Mouse (Mus musculus): Measurements from ENCODE around the gene Plod3.

The Plod3 gene

DNA sequence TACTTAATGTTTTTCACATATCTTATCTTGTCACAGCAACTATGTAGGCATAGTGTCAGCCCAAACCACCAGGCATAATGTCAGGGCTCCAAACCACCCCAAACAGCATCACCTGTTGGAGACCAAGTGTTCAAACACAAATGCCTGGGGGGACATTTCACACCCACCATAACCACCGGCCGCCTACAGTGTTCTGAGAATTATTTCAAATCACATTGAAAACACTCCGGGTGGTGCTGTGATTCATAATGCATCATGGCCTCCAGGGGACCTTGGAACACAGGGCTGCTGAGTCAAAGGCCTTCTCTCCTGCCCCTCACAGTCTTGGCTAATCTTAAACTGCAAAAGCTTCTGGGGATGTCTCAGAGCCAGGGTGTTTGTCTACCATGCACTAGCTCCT, 29.1 kb downstream of the Plod3 start:
- no peak for DNase-seq (ENCODE audit: low spot score in 2 of 2)

DNA sequence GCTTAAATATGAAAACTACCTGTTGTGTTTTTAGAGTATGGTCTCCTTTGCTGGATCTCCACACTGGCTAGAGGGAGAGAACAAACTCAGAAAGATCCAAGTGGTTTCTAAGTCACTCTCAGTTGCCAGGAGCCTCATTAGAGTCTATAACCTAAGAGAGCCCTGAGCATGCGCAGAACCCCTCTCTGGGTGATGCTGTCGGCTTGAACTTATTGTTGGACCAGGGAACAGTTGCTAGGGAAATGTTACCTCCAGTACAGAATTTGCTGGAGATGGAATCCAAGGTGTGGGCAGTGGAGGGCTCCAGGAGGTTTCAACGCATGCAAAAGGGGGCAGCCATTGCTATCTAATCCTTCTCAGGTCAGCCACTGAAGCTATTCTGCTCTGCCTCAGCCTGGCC, 37.5 kb downstream of the Plod3 start:
- no peak for DNase-seq (ENCODE audit: low spot score in 2 of 2)

DNA sequence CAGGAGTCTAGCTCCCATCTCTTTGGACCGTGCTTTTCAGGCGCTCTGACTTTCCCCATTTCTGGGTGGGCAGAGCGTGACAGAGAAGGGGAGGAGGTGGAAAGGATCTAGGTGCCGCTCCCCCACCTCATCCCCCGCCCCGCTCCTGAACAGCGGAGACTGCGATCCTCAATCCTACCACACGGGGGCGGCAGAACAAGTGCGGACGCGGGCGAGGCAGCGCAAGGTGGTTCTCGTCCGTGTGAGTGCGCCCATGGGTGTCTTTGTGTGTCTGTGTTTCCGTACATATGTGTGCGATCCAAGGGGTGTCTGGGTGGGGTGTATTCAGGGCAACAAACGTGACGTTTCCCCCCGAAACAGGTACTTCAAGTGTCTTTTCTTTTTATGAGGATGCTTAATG, 38.3 kb downstream of the Plod3 start:
- DNase-seq (ENCODE audit: low spot score in 2 of 2) = peak; percentile 63 to 69

DNA sequence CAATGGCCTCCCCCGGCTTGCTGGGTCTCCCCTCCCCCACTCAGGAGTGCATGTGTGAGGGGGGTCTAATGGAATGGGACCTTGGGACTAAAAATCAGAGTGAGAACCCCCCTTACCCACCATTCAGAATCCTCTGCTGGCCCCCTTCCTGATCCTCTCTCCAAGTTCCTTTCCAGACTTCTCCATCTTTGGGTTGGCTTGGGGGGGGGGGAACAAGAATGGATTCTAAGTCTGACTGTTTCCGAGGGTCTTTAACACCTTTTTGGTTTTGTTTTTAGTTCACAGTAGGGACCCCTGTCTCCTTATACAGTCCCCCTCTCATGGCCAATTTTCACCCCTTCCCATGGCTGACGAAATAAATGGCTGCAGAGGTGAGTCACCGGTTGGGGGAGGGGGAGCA, 39.3 kb downstream of the Plod3 start, which contains the start of gene Vgf:
Gene Vgf, plus strand, starts transcription at position 301 of the 400 bp plus-strand sequence.
- no peak for DNase-seq (ENCODE audit: low spot score in 2 of 2)

DNA sequence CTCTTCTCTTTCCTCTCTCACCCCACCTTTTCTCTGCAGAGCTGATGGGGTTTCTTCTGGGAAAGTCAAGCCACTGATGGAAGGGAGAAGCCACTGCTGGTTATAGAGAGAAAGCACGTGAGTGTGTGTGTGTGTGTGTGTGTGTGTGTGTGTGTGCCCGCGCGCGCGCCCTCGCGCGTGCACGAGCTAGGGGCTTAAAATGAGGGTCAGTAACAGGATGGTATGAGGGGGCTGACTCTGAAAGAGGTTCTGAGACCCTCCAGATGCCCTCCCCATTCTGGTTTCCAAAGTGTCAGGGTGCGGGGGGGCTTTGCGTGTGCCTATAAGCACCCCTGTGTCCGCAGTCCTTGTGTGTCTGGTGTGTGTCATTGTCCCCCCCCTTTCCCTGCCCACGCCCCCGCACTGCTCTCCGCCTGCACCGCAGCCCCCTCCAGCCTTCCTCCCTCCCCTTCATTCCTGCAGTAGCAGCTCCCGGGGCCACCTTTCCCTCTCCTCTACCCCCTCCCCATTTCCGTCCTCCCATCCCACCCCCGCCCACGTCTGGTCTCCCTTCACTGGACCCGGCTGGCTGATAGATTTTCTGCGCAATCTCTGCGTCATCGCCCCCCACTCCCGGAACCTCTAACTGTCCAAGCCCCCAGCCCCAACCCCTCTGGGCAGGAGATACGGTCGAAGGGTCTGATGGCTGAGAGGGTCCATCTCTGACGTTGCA, 41.9 kb downstream of the Plod3 start:
- DNase-seq (ENCODE audit: low spot score in 2 of 2) = no peak

DNA sequence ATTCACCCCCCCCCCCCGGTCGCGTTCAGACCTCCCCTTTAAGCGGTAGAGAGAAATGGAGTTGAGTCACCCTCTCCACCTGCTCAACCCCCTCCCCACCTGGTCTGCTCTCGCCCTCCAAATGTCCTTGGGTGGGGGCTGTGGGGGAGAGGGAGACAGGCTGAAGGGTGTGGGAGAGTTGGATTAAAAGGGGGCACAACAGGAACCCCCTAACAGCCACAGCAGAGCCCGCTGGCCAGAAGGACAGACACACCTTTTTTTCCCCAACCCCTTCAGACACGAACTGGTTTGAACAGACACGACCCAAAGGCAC, 42.4 kb downstream of the Plod3 start:
- DNase-seq (ENCODE audit: low spot score in 2 of 2) = no peak

DNA sequence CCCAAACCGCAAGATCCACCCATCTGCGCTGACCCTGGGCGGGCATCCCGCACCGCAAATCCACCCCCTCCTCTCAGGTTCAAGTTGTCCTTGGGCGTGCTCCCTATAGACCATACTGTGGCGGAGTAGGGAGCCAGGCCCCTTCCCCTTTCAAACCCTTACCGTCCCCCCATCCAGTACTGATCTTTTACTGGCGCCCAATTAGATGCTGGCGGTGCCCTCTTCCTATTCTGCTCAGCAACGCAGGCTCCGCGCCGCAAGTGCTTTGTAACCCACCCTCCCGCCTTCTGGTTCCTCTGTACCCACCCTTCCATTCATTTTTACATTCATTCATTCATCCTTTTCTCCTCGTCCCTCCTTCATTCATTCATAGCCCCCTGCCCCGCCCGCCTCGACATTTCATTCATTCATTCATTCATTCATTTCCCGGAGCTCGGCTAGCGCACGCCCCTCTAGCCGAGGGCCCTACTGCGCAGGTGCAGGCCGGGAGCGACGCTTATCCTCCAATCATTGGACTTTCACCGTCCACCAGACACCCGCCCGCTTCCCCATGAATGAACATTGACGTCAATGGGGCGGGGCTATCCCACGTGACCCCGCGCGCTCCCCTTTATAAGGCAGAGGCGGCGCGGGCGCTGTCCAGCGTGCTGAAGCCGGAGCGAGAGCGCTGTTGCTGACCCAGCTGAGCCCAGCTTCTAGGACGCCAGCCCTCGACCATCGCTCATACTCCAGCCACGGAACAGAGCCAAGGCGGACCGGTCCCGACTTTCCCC, 43.0 kb downstream of the Plod3 start:
- peak; percentile 90 to 93 for DNase-seq (ENCODE audit: low spot score in 2 of 2)

DNA sequence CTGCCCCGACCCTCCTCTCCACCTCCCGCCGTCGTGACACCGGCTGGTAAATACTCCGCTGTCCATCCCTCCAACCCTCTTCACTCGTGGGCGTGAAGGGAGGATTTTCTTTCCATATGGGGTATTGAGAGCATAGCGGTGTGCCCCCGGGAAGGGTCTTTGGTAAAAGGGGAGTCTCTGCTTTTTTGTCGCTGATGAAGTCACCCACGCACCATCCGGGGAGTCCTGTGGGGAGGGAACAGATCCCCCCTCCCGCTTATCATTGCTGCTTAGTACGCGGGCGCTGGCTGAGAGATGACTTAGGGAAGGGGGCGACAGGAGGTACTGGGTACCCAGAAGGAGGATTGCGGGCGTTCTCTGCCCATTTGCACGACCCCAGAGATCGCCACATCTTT, 43.6 kb downstream of the Plod3 start:
- no peak for DNase-seq (ENCODE audit: low spot score in 2 of 2)

DNA sequence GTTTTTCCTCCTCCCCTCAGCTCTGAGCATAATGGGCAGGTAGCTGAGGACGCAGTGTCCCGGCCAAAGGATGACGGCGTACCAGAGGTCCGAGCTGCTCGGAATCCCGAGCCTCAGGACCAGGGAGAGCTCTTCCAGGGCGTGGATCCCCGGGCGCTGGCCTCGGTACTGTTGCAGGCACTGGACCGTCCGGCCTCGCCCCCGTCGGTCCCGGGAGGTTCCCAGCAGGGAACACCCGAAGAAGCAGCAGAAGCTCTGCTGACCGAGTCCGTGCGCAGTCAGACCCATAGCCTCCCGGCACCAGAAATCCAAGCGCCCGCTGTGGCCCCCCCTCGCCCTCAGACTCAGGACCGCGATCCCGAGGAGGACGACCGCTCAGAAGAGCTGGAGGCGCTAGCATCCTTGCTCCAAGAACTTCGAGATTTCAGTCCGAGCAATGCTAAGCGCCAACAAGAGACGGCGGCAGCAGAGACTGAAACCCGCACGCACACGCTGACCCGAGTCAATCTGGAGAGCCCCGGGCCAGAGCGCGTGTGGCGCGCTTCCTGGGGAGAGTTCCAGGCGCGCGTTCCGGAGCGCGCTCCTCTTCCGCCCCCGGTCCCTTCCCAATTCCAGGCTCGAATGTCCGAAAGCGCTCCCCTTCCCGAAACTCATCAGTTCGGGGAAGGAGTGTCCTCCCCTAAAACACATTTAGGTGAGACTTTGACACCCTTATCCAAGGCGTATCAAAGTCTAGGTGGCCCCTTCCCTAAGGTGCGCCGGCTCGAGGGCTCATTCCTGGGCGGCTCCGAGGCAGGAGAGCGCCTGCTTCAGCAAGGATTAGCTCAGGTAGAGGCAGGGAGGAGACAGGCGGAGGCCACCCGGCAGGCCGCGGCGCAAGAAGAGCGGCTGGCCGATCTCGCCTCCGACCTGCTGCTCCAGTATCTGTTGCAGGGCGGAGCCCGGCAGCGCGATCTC, 44.5 kb downstream of the Plod3 start:
- peak in 1 of 2 experiments; percentile 21 for DNase-seq (ENCODE audit: low spot score in 2 of 2)

DNA sequence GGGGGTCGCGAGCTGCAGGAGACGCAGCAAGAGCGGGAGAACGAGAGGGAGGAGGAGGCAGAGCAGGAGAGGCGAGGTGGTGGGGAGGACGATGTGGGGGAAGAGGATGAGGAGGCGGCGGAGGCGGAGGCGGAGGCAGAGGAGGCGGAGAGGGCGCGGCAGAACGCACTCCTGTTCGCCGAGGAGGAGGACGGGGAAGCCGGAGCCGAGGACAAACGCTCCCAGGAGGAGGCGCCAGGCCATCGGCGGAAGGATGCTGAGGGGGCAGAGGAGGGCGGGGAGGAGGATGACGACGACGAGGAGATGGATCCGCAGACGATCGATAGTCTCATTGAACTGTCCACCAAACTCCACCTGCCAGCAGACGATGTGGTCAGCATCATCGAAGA, 45.2 kb downstream of the Plod3 start:
- no peak for DNase-seq (ENCODE audit: low spot score in 2 of 2)

DNA sequence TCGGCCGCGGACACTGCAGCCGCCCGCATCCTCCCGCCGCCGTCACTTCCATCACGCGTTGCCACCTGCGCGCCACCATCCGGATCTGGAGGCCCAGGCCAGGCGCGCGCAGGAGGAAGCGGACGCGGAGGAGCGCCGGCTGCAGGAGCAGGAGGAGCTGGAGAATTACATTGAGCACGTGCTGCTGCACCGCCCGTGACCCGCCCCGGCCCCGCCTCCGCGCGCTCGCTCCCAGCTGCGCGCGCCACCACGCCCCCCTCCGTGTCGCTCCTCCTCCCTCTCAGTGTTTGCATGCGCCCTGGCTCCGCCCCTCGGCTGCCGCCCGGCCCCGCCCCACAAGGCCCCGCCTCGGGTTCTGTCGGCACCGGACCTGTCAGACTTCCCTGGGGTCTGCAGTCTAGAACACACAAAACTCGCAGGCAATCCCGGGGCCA, 45.8 kb downstream of the Plod3 start:
- DNase-seq (ENCODE audit: low spot score in 2 of 2) = peak; percentile 83 to 90

DNA sequence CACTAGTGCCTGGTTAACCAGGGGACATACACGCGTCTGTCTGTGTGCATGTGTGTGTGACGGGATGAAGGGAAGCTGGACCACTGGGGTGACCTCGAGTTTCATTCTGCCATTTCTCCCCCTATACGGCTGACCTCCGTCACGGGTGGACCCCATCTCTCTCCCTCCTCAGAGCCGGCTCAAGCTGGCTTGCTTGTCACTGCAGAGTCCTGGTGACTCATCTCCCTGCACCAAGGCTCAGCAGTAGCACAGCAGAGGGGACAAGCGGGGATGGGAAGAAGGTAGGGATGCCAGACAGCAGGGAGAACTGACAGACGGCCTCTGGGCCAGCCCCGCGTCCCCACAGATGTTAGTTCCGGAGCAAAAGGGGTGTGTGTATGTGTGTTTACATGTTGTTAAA, 49.4 kb downstream of the Plod3 start:
- no peak for DNase-seq (ENCODE audit: low spot score in 2 of 2)

DNA sequence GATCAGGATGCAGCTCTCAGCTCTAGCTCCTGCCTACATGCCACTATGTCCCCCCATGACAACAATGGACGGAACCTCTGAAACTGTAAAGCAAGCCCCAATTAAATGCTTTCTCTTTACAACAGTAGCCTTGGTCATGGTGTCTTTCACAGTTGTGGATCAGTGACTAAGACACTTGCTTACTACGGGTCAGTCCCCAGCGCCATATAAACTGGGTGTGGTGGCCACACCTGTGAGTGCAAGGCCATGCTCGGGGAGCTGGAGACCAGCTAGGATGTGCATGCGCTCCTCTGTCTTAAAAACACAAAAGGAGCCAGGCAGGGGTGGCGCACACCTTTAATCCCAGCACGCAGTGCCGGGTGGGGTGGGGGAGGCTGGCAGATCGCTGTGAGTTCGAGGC, 52.6 kb downstream of the Plod3 start:
- DNase-seq (ENCODE audit: low spot score in 2 of 2) = no peak

DNA sequence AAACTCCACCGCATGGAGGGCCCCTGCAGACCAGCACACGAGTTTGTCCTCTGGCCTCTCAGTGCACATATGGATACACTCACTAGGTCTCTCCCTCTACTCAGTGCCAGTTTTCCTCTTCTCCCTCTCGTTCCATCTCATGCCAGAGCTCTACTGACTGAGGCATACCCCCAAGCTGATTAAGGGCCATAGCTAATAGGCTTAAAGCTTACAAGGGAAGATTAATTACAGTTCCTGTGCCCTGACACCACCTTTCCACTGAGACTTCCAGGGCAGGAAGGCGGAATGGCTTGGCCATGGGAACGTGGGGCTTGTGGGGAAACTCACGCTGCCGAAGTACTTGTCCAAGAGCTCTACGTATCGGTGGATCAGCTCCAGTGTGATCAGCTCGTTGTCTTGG, 54.6 kb downstream of the Plod3 start:
- DNase-seq (ENCODE audit: low spot score in 2 of 2) = no peak

DNA sequence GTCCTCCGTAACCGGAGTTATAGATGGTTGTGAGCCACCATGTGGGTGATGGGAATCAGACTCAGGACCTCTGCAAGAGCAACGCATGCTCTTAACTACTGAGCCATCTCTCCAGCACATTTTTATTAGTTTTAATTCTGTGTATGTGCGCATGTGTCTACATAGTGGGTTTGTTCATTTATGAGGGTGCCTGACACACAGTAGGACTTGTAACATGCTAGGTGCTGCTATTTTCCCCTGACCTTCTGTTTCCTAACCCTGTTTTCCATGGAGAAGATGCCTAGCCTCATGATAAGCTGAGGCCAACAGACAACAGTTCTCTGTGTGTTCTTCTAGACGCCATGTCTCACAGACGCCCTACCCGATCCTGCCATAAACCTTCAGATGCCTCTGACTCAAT, 57.2 kb downstream of the Plod3 start:
- DNase-seq (ENCODE audit: low spot score in 2 of 2) = no peak

DNA sequence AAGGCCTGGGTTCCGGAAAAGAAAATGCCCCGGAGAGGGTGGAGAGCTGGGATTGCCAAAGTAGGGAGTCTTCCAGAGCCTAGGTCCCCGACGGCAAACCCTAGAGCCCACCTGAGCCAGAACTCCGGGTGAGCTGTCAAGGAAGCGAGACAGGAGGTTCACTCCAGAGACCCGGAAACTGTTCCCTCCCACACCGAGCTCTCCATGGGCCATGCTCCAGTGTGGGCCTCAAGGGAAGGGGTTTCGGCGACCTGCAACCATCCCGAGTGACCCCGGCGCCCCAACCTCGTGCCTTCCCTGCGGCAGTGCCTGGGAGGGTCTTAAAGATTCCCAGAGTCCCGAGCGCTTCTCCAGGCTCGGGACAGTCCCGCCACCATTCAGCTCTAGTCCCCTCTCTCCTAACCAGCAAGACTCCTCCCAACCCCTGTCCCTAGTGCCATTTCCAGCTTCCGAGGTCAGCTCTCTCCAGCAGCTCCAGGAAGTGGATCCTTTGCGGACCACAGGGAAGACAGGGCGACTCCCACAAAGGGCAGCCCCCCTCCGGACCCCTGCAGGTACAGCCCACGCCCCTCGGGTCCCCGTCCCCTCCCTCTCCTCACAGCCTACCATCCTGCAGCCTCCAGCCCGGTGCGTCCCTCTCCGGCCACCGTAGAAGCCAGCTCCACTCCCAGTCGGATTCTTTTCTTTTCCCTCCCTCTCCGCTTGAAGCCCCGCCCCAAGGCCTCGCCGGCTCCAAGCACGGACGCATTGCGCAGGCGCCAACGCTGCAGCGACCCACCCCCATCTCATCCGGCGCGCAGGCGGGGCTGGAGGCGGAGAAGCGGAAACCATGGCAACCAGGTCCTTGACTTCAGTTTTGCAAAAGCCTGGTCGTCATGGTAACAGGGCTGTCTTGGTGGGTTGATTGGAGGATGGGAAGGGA, 58.8 kb downstream of the Plod3 start, which contains the start of gene Ap1s1:
Gene Ap1s1, minus strand, starts transcription at position 734 of the 922 bp plus-strand sequence.
- peak; percentile 95 to 97 for DNase-seq (ENCODE audit: low spot score in 2 of 2)
